Mouse (Mus musculus): ENCODE results near the gene Nfe2. TPM values are rescaled to one million over a fixed set of nuclear protein-coding genes. Genes with fewer than 3 reads are reported as not detected.
A peak's percentile ranks its signal among the peaks of the same experiment; 100 is the strongest.
"Not testable (repeated sequence)": the region's sequence is repeated elsewhere in the genome, so short reads cannot be mapped to it uniquely, and the experiment has no call there.

Gene Nfe2
- polyA plus RNA-seq, 1 experiment, result 1.0 TPM

GRCm38 (mm10) chr15:103242885-103243284, 15.3 kb downstream of the Nfe2 start:
- peaks cover 32% of the 10 kb centered on the region for H3K36me3 ChIP-seq (ENCODE audit: control insufficient read depth, insufficient read depth, low read length)
- no peak for TF ChIP-seq POLR2A (IDR thresholded peaks at IDR 0.05; ENCODE audit: low read depth, low read length)
- TF ChIP-seq CTCF (conservative IDR thresholded peaks at IDR 0.05; ENCODE audit: insufficient read depth, insufficient read length, low read depth, low read length), result no peak
- no peaks in the 10 kb centered on the region for H3K27me3 ChIP-seq (replicated peaks; ENCODE audit: control insufficient read depth, insufficient read depth, low read length)
- H3K4me3 ChIP-seq (ENCODE audit: insufficient read depth, low read depth, low read length), result no peak overlapping the region
- DNase-seq, result no peak
- H3K27ac ChIP-seq (ENCODE audit: insufficient read depth, low read depth, low read length), result no peak overlapping the region
- peaks cover 6% of the 10 kb centered on the region; the same call in 1 of the 2 replicates for H3K4me1 ChIP-seq (ENCODE audit: control insufficient read depth, insufficient read depth, low read length)
- 39% methylated on average over 8 of the region's 8 CpGs for WGBS

GRCm38 (mm10) chr15:103241071-103242018, 16.9 kb downstream of the Nfe2 start:
- not testable (repeated sequence) for H3K4me1 ChIP-seq (ENCODE audit: control insufficient read depth, insufficient read depth, low read length); H3K27me3 ChIP-seq (replicated peaks; ENCODE audit: control insufficient read depth, insufficient read depth, low read length); DNase-seq
- Histone ChIP-seq H3K36me3 (ENCODE audit: control insufficient read depth, insufficient read depth, low read length) (peaks cover 23% of the 10 kb centered on the region), H3K27ac (ENCODE audit: insufficient read depth, low read depth, low read length) (peak overlapping the region; percentile 93), H3K4me3 (ENCODE audit: insufficient read depth, low read depth, low read length) (peak overlapping the region; percentile 81)
- 5% methylated on average over 12 of the region's 12 CpGs for WGBS

GRCm38 (mm10) chr15:103240160-103241028, 17.8 kb downstream of the Nfe2 start, which contains the start of gene Hnrnpa1:
Gene Hnrnpa1, plus strand, starts transcription at chr15:103240432.
- TF ChIP-seq CTCF (conservative IDR thresholded peaks at IDR 0.05; ENCODE audit: insufficient read depth, insufficient read length, low read depth, low read length) (no peak), POLR2A (IDR thresholded peaks at IDR 0.05; ENCODE audit: low read depth, low read length) (peak; percentile 89)
- under 1% methylated on average over 47 of the region's 47 CpGs for whole genome bisulfite sequencing

GRCm38 (mm10) chr15:103239685-103240159, 18.5 kb downstream of the Nfe2 start, which contains the start of gene Cbx5:
Gene Cbx5, minus strand, starts transcription at chr15:103239816.
- Histone ChIP-seq H3K27me3 (replicated peaks; ENCODE audit: control insufficient read depth, insufficient read depth, low read length) (no peaks in the 10 kb centered on the region), H3K36me3 (ENCODE audit: control insufficient read depth, insufficient read depth, low read length) (peaks cover 14% of the 10 kb centered on the region), H3K4me1 (ENCODE audit: control insufficient read depth, insufficient read depth, low read length) (peaks cover 6% of the 10 kb centered on the region; the same call in 1 of the 2 replicates), H3K4me3 (ENCODE audit: insufficient read depth, low read depth, low read length) (peak within 1 kb of the TSS; percentile 89), H3K27ac (ENCODE audit: insufficient read depth, low read depth, low read length) (peak within 1 kb of the TSS; percentile 93)
- peak; percentile 99 for DNase-seq
- peak; percentile 33 for TF ChIP-seq POLR2A (IDR thresholded peaks at IDR 0.05; ENCODE audit: low read depth, low read length)
- TF ChIP-seq CTCF (conservative IDR thresholded peaks at IDR 0.05; ENCODE audit: insufficient read depth, insufficient read length, low read depth, low read length), result no peak
- under 1% methylated on average over 39 of the region's 39 CpGs for WGBS

More at GRCm38 (mm10) chr15:103240160-103241028, 17.8 kb downstream of the Nfe2 start, which contains the start of gene Hnrnpa1:
- peak within 1 kb of the TSS; percentile 93 for H3K27ac ChIP-seq (ENCODE audit: insufficient read depth, low read depth, low read length)
- peak; percentile 99 for DNase-seq
- H3K4me3 ChIP-seq (ENCODE audit: insufficient read depth, low read depth, low read length), result peak within 1 kb of the TSS; percentile 89
- H3K27me3 ChIP-seq (replicated peaks; ENCODE audit: control insufficient read depth, insufficient read depth, low read length), result no peaks in the 10 kb centered on the region
- H3K36me3 ChIP-seq (ENCODE audit: control insufficient read depth, insufficient read depth, low read length), result peaks cover 18% of the 10 kb centered on the region
- peaks cover 6% of the 10 kb centered on the region; the same call in 1 of the 2 replicates for H3K4me1 ChIP-seq (ENCODE audit: control insufficient read depth, insufficient read depth, low read length)

GRCm38 (mm10) chr15:103239130-103239684, 19.0 kb downstream of the Nfe2 start:
- Histone ChIP-seq H3K27me3 (replicated peaks; ENCODE audit: control insufficient read depth, insufficient read depth, low read length) (no peaks in the 10 kb centered on the region), H3K36me3 (ENCODE audit: control insufficient read depth, insufficient read depth, low read length) (peaks cover 14% of the 10 kb centered on the region), H3K4me1 (ENCODE audit: control insufficient read depth, insufficient read depth, low read length) (peaks cover 6% of the 10 kb centered on the region; the same call in 1 of the 2 replicates), H3K27ac (ENCODE audit: insufficient read depth, low read depth, low read length) (peak overlapping the region; percentile 89), H3K4me3 (ENCODE audit: insufficient read depth, low read depth, low read length) (peak overlapping the region; percentile 89)
- under 1% methylated on average over 26 of the region's 26 CpGs for WGBS
- TF ChIP-seq CTCF (conservative IDR thresholded peaks at IDR 0.05; ENCODE audit: insufficient read depth, insufficient read length, low read depth, low read length) (no peak), POLR2A (IDR thresholded peaks at IDR 0.05; ENCODE audit: low read depth, low read length) (no peak)
- peak; percentile 98 for DNase-seq

GRCm38 (mm10) chr15:103237295-103237694, 20.9 kb downstream of the Nfe2 start:
- 86% methylated on average over 7 of the region's 7 CpGs for WGBS
- peaks cover 5% of the 10 kb centered on the region; the same call in 1 of the 2 replicates for H3K36me3 ChIP-seq (ENCODE audit: control insufficient read depth, insufficient read depth, low read length)
- no peak for TF ChIP-seq CTCF (conservative IDR thresholded peaks at IDR 0.05; ENCODE audit: insufficient read depth, insufficient read length, low read depth, low read length)
- no peak for TF ChIP-seq POLR2A (IDR thresholded peaks at IDR 0.05; ENCODE audit: low read depth, low read length)
- H3K4me3 ChIP-seq (ENCODE audit: insufficient read depth, low read depth, low read length), result no peak overlapping the region
- H3K27me3 ChIP-seq (replicated peaks; ENCODE audit: control insufficient read depth, insufficient read depth, low read length), result no peaks in the 10 kb centered on the region
- H3K4me1 ChIP-seq (ENCODE audit: control insufficient read depth, insufficient read depth, low read length), result peaks cover 4% of the 10 kb centered on the region; the same call in 1 of the 2 replicates
- no peak for DNase-seq
- no peak overlapping the region for H3K27ac ChIP-seq (ENCODE audit: insufficient read depth, low read depth, low read length)
